Mouse (Mus musculus): ENCODE results near the gene Col4a3.

- TF ChIP-seq CTCF (IDR thresholded peaks at IDR 0.05): no peak
- TF ChIP-seq POLR2A (IDR thresholded peaks at IDR 0.05; ENCODE audit: insufficient read depth, low read depth, low read length): no peak
Measured at GRCm38 (mm10) chr1:82647989-82648388, 61.3 kb downstream of the Col4a3 start.
